Mouse (Mus musculus): Measurements from ENCODE around the gene Irf2bpl.

DNA sequence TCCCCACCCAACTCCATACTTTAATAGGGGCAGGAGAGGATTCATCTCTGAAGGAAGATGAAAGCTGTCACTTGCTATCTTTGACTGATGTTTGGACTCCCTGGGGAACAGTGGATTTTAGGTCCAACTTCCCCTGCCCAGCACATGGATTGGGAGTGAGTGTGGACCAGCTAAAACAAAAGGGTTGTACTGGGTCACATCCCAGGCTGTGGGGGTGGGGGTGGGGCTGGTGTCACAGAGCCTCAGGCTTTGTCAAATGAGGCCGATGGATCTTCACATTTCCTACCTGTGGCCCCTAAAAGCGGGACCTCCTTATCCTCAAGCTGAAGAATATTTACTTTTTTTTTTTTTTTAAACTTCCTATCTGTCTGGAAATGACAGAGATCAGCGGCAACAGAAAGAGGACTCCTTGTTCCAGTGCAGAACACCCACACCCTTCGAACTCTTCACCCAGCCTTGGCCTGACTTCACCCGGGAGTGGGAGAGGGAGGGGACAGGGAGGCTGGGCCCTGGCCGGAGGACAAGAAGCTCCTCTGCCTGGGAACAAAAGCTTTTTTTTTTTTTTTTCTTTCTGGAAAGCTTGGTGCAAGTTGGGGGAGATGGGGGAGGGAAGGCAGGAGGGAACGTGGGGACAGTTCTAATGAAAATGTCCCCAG is 47.4 kb upstream of the Irf2bpl start:
- TF ChIP-seq POLR2A (IDR thresholded peaks at IDR 0.05; ENCODE audit: control insufficient read depth in 1 of 2, insufficient read depth in 1 of 2, low read depth in 1 of 2, low read length in 2 of 2, poor library complexity in 1 of 2) (no peak), CTCF (IDR thresholded peaks at IDR 0.05 in 2 of 3, conservative IDR thresholded peaks at IDR 0.05 in 1 of 3; ENCODE audit: control insufficient read depth in 1 of 3, insufficient read depth in 1 of 3, low read depth in 2 of 3, low read length in 3 of 3, poor library complexity in 1 of 3, severe bottlenecking in 1 of 3) (no peak), ETS1 (IDR thresholded peaks at IDR 0.05; ENCODE audit: low read depth, low read length) (no peak), EP300 (IDR thresholded peaks at IDR 0.05; ENCODE audit: low read depth in 1 of 2, low read length in 2 of 2) (no peak)

All from MEL (cell line).